Mouse (Mus musculus): ENCODE results near the gene Ubl4b.

GRCm38 (mm10) chr3:107583893-107584292, 29.0 kb upstream of the Ubl4b start:
- no peak for TF ChIP-seq CTCF (IDR thresholded peaks at IDR 0.05; ENCODE audit: low read depth, low read length)
- TF ChIP-seq POLR2A (IDR thresholded peaks at IDR 0.05; ENCODE audit: borderline replicate concordance, low read depth, low read length): no peak
